Mouse (Mus musculus) erythroid progenitor cell, adult 5-6 weeks (primary cell): ENCODE results near the gene Tnks1bp1. TPM values are rescaled to one million over a fixed set of nuclear protein-coding genes. Genes with fewer than 3 reads are reported as not detected.
A peak's percentile ranks its signal among the peaks of the same experiment; 100 is the strongest.

Experiments used
- ATAC-seq: replicated peaks from 2 replicates; pipeline ENCODE4 v1.8.0; 2016; ENCODE audit warnings: moderate number of reproducible peaks, mild to moderate bottlenecking, moderate TSS enrichment, inconsistent platforms; ENCODE audit not compliant: poor library complexity, low FRiP score, severe bottlenecking
- total RNA-seq, 2 experiments: library from RNA; stranded (forward) in 1 of 2; stranded (reverse) in 1 of 2; fragments of 150-400 nt in 1 of 2; fragments of 186-747, 209-891 nt in 1 of 2; gene quantifications; 2 replicates each; pipeline versions ENCODE4 v1.2.3 to v1.2.4; 2015 to 2017; ENCODE audit warnings: low replicate concordance in 2 of 2

Tnks1bp1 gene
- total RNA-seq (2015; ENCODE audit: low replicate concordance), result 1.1 TPM in 1 of 2 replicates, not detected in the other
- 0.23 and 2.6 TPM in 2 replicates for total RNA-seq (2017; ENCODE audit: low replicate concordance)

GRCm38 (mm10) chr2:85047596-85048167 is at the start of gene Tnks1bp1:
Gene Tnks1bp1 (plus strand): TSS chr2:85048022.
- peak; percentile 94 for ATAC-seq

- ATAC-seq, result peak; percentile 73
Observed at GRCm38 (mm10) chr2:84999486-85000181, 48.2 kb upstream of the Tnks1bp1 start.

GRCm38 (mm10) chr2:85001497-85001896 is 46.3 kb upstream of the Tnks1bp1 start:
- ATAC-seq, result no peak

GRCm38 (mm10) chr2:85002575-85002974 is 45.2 kb upstream of the Tnks1bp1 start:
- no peak for ATAC-seq

GRCm38 (mm10) chr2:85004341-85004740 is 43.5 kb upstream of the Tnks1bp1 start:
- ATAC-seq, result no peak

GRCm38 (mm10) chr2:85006600-85006999 is 41.2 kb upstream of the Tnks1bp1 start:
- ATAC-seq, result no peak

- ATAC-seq, result no peak
Observed at GRCm38 (mm10) chr2:85007729-85008128, 40.1 kb upstream of the Tnks1bp1 start.

- no peak for ATAC-seq
Observed at GRCm38 (mm10) chr2:85009212-85009611, 38.6 kb upstream of the Tnks1bp1 start.

- peak; percentile 93 for ATAC-seq
Observed at GRCm38 (mm10) chr2:85011906-85012604, 35.8 kb upstream of the Tnks1bp1 start.

- ATAC-seq, result peak; percentile 69
Observed at GRCm38 (mm10) chr2:85012679-85013078, 35.1 kb upstream of the Tnks1bp1 start.

GRCm38 (mm10) chr2:85013826-85014587 is 33.8 kb upstream of the Tnks1bp1 start:
- no peak for ATAC-seq

- no peak for ATAC-seq
Observed at GRCm38 (mm10) chr2:85014588-85014982, 33.2 kb upstream of the Tnks1bp1 start.

GRCm38 (mm10) chr2:85022043-85022442 is 25.8 kb upstream of the Tnks1bp1 start:
- ATAC-seq, result peak; percentile 48; the same call in 1 of the 2 replicates

GRCm38 (mm10) chr2:85026178-85026577 is 21.6 kb upstream of the Tnks1bp1 start:
- ATAC-seq, result no peak

GRCm38 (mm10) chr2:85027281-85027680 is 20.5 kb upstream of the Tnks1bp1 start:
- no peak for ATAC-seq

GRCm38 (mm10) chr2:85029897-85030296 is 17.9 kb upstream of the Tnks1bp1 start:
- ATAC-seq, result no peak

- no peak for ATAC-seq
Observed at GRCm38 (mm10) chr2:85030989-85031388, 16.8 kb upstream of the Tnks1bp1 start.

- no peak for ATAC-seq
Observed at GRCm38 (mm10) chr2:85033121-85033520, 14.7 kb upstream of the Tnks1bp1 start.

- no peak for ATAC-seq
Observed at GRCm38 (mm10) chr2:85034169-85034568, 13.7 kb upstream of the Tnks1bp1 start.

GRCm38 (mm10) chr2:85036507-85037046 is 11.2 kb upstream of the Tnks1bp1 start:
- peak; percentile 16; the same call in 1 of the 2 replicates for ATAC-seq
